Mouse (Mus musculus) heart, postnatal 0 days (tissue): ENCODE measurements around the gene Trio. TPM values are rescaled to one million over a fixed set of nuclear protein-coding genes. Genes with fewer than 3 reads are reported as not detected.

Experiments
- ATAC-seq: fragments of 200-750 bp; cut with Nextera tagmentation; 2 replicates; pipeline ENCODE4 v1.8.0; 2017; ENCODE audit warnings: low read depth, moderate number of reproducible peaks, moderate library complexity; ENCODE audit not compliant: insufficient read depth
- DNase-seq: peaks from one replicate; pipeline ENCODE4 v3.0.0-alpha.2; 2016; ENCODE audit warnings: low spot score
- H3K27ac ChIP-seq: fragments of 300-500 bp; sonication (generic); 2 replicates; pipeline ENCODE4 v1.5.1; 2014; ENCODE audit warnings: low read depth, mild to moderate bottlenecking
- H3K27me3 ChIP-seq: fragments of 300-500 bp; sonication (generic); 2 replicates; pipeline ENCODE4 v1.6.1; 2014; ENCODE audit warnings: low read length, mixed read lengths; ENCODE audit not compliant: control insufficient read depth, insufficient read depth
- H3K36me3 ChIP-seq: fragments of 300-500 bp; sonication (generic); replicated peaks from 2 replicates; pipeline ENCODE4 v1.6.1; 2014; ENCODE audit warnings: low read length, mixed read lengths; ENCODE audit not compliant: control insufficient read depth, insufficient read depth
- H3K4me1 ChIP-seq: fragments of 300-500 bp; sonication (generic); 2 replicates; pipeline ENCODE4 v1.6.1; 2014; ENCODE audit warnings: antibody characterized with exemption; ENCODE audit not compliant: control insufficient read depth, insufficient read depth
- H3K4me2 ChIP-seq: fragments of 300-500 bp; sonication (generic); 2 replicates; pipeline ENCODE4 v1.6.1; 2014; ENCODE audit warnings: low read depth, mild to moderate bottlenecking, low read length, moderate library complexity
- H3K4me3 ChIP-seq: fragments of 300-500 bp; sonication (generic); 2 replicates; pipeline ENCODE4 v1.5.1; 2014; ENCODE audit warnings: low read depth, low read length
- H3K9ac ChIP-seq: fragments of 300-500 bp; sonication (generic); replicated peaks from 2 replicates; pipeline ENCODE4 v1.6.1; 2014; ENCODE audit warnings: low read depth, low read length, mixed read lengths
- H3K9me3 ChIP-seq: fragments of 300-500 bp; sonication (generic); replicated peaks from 2 replicates; pipeline ENCODE4 v1.6.1; 2016; ENCODE audit warnings: low read length; ENCODE audit not compliant: control insufficient read depth
- CTCF ChIP-seq: IDR thresholded peaks from 2 replicates; pipeline ENCODE4 v1.5.1; 2016; ENCODE audit warnings: antibody characterized with exemption, control low read depth, low read depth
- EP300 ChIP-seq: IDR thresholded peaks from 2 replicates; pipeline ENCODE4 v1.6.1; 2016; ENCODE audit warnings: antibody characterized with exemption, low read depth
- WGBS: fragments of 180-500 bp; shearing (Covaris S2); extraction: QIAGEN DNeasy Blood & Tissue Kit; methylation state at CpG from one replicate; pipeline ENCODE4 v1.1.7; 2014; 5-methylcytosine and 5-hydroxymethylcytosine counted together
- polyA plus RNA-seq: library from polyadenylated mRNA; unstranded; fragments of >200 nt; fragmentation: Nextera tagmentation; extraction: Ambion mirVana; gene quantifications from 2 replicates; pipeline ENCODE4 v1.2.1, GENCODE M21; 2015
- total RNA-seq: library from RNA; depleted of rRNA; stranded (reverse); fragments of >200 nt; gene quantifications from 2 replicates; pipeline ENCODE4 v1.2.3, GENCODE M21; 2014; ENCODE audit warnings: low replicate concordance

Trio gene
- total and polyA plus RNA-seq, 2 experiments from 2014 or later = 10.1 to 77.2 TPM

- no peaks in the 10 kb centered on the region for H3K9me3 ChIP-seq
- peaks cover 9% of the 10 kb centered on the region; the same call in 1 of the 2 replicates for H3K4me1 ChIP-seq
- TF ChIP-seq CTCF = no peak
- no peak for TF ChIP-seq EP300
- no peak overlapping the region for H3K4me2 ChIP-seq
- H3K27ac ChIP-seq = 0 out of 2 replicates have a peak overlapping the region, but pooled peaks have one; percentile 30
- 88% methylated on average over 9 of the region's 9 CpGs for WGBS
- no peaks in the 10 kb centered on the region for H3K27me3 ChIP-seq
- peaks cover 20% of the 10 kb centered on the region for H3K36me3 ChIP-seq
- ATAC-seq = no peak
- no peak for DNase-seq
- no peak overlapping the region for H3K9ac ChIP-seq
- no peak overlapping the region for H3K4me3 ChIP-seq
Measured at GRCm38 (mm10) chr15:27875753-27876152, 149.9 kb downstream of the Trio start.

GRCm38 (mm10) chr15:27873747-27874320, 151.8 kb downstream of the Trio start:
- no peaks in the 10 kb centered on the region for H3K27me3 ChIP-seq
- DNase-seq (no peak), ATAC-seq (no peak)
- no peaks in the 10 kb centered on the region for H3K9me3 ChIP-seq
- no peak overlapping the region for H3K27ac ChIP-seq
- H3K4me3 ChIP-seq = no peak overlapping the region
- peaks cover 12% of the 10 kb centered on the region for H3K36me3 ChIP-seq
- 85% methylated on average over 16 of the region's 16 CpGs for WGBS
- no peak overlapping the region for H3K4me2 ChIP-seq
- no peak overlapping the region for H3K9ac ChIP-seq
- peaks cover 13% of the 10 kb centered on the region; the same call in 1 of the 2 replicates for H3K4me1 ChIP-seq
- TF ChIP-seq CTCF (no peak), EP300 (no peak)

- H3K9me3 ChIP-seq = no peaks in the 10 kb centered on the region
- 66% methylated on average over 2 of the region's 2 CpGs for WGBS
- H3K4me2 ChIP-seq = no peak overlapping the region
- peaks cover 9% of the 10 kb centered on the region for H3K36me3 ChIP-seq
- H3K27ac ChIP-seq = no peak overlapping the region
- TF ChIP-seq EP300 (no peak), CTCF (no peak)
- no peak for DNase-seq
- no peak overlapping the region for H3K9ac ChIP-seq
- H3K4me3 ChIP-seq = no peak overlapping the region
- H3K4me1 ChIP-seq = peaks cover 13% of the 10 kb centered on the region; the same call in 1 of the 2 replicates
- ATAC-seq = no peak
- H3K27me3 ChIP-seq = no peaks in the 10 kb centered on the region
Measured at GRCm38 (mm10) chr15:27872286-27872685, 153.4 kb downstream of the Trio start.

- Histone ChIP-seq H3K4me2 (no peak overlapping the region), H3K36me3 (peaks cover 5% of the 10 kb centered on the region; the same call in 1 of the 2 replicates), H3K9ac (no peak overlapping the region), H3K4me1 (peaks cover 9% of the 10 kb centered on the region; the same call in 1 of the 2 replicates), H3K27me3 (no peaks in the 10 kb centered on the region), H3K9me3 (no peaks in the 10 kb centered on the region), H3K27ac (no peak overlapping the region), H3K4me3 (no peak overlapping the region)
- 28% methylated on average over 10 of the region's 10 CpGs for WGBS
- DNase-seq = no peak
- no peak for TF ChIP-seq CTCF
- no peak for TF ChIP-seq EP300
- peak; percentile 60 for ATAC-seq
Measured at GRCm38 (mm10) chr15:27871708-27872107, 153.9 kb downstream of the Trio start.

GRCm38 (mm10) chr15:27871260-27871659, 154.4 kb downstream of the Trio start:
- ATAC-seq = no peak
- 78% methylated on average over 13 of the region's 13 CpGs for WGBS

GRCm38 (mm10) chr15:27869001-27869400, 156.6 kb downstream of the Trio start:
- TF ChIP-seq CTCF = no peak
- TF ChIP-seq EP300 = no peak
- no peak overlapping the region for H3K4me3 ChIP-seq
- H3K27ac ChIP-seq = no peak overlapping the region
- DNase-seq (no peak), ATAC-seq (no peak)
- H3K4me1 ChIP-seq = peaks cover 4% of the 10 kb centered on the region; the same call in 1 of the 2 replicates
- WGBS = 77% methylated on average over 4 of the region's 4 CpGs
- H3K9me3 ChIP-seq = no peaks in the 10 kb centered on the region
- no peak overlapping the region for H3K4me2 ChIP-seq
- H3K36me3 ChIP-seq = peaks cover 21% of the 10 kb centered on the region
- no peak overlapping the region for H3K9ac ChIP-seq
- no peaks in the 10 kb centered on the region for H3K27me3 ChIP-seq

More at GRCm38 (mm10) chr15:27871260-27871659, 154.4 kb downstream of the Trio start:
- Histone ChIP-seq H3K4me1 (peaks cover 5% of the 10 kb centered on the region; the same call in 1 of the 2 replicates), H3K9me3 (no peaks in the 10 kb centered on the region), H3K4me2 (no peak overlapping the region), H3K27ac (no peak overlapping the region), H3K27me3 (no peaks in the 10 kb centered on the region), H3K36me3 (peaks cover 8% of the 10 kb centered on the region), H3K4me3 (no peak overlapping the region), H3K9ac (no peak overlapping the region)
- no peak for DNase-seq
- TF ChIP-seq EP300 = no peak
- TF ChIP-seq CTCF = no peak
